Mouse (Mus musculus): ENCODE data around the gene Ccin. TPM values are rescaled to one million over a fixed set of nuclear protein-coding genes. Genes with fewer than 3 reads are reported as not detected.

The Ccin gene
- polyA plus RNA-seq, 1 experiment, result 0.40 TPM

DNA sequence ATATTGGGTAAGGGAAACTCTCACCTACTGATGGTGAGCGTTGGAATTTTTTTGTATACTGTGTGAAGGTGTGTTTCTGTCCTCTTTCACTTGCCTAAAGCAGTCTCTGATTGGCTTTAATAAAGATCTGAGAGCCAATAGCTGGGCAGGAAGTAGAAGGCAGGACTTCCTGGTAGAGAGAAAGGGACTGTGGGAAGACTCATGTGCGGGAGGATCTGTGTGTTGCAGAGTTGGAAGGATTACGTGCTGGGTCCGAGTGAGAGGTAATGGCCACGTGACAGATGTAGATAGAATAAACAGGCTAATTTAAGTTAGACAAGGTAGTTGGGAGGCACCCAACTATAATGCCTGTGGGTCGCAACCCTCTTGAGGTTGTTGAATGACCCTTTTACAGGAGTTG is 20.3 kb downstream of the Ccin start:
- DNase-seq (ENCODE audit: low read depth), result no peak
- TF ChIP-seq POLR2A (IDR thresholded peaks at IDR 0.05; ENCODE audit: borderline replicate concordance, extremely low read depth, insufficient read depth, insufficient read length, poor library complexity, severe bottlenecking), result no peak
- no peak for TF ChIP-seq CTCF (IDR thresholded peaks at IDR 0.05; ENCODE audit: borderline replicate concordance, extremely low read depth, insufficient read depth, insufficient read length)

DNA sequence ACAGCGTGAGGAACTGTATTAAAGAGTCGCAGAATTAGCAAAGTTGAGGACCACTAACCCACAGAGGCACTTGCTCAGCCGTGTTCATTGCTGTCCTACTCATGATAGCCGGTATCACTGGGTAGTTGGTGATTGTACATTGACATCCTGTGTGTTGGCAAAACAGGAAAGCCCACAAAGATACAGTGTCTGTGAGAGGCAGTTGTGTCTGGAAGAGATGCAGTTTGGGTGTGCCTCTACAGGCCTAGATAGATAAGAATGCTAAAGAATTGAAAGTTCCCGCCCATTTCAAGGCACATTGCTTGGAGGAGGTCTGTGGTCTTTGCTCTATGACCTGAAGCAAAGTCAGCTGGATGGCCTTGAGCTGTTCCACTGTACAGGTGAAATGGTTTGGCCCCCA is 20.8 kb downstream of the Ccin start, which contains the start of gene Clta:
TSS of gene Clta (plus strand) at position 327 of the 400 bp plus-strand sequence.
- no peak for DNase-seq (ENCODE audit: low read depth)
- TF ChIP-seq POLR2A (IDR thresholded peaks at IDR 0.05; ENCODE audit: borderline replicate concordance, extremely low read depth, insufficient read depth, insufficient read length, poor library complexity, severe bottlenecking), result no peak
- TF ChIP-seq CTCF (IDR thresholded peaks at IDR 0.05; ENCODE audit: borderline replicate concordance, extremely low read depth, insufficient read depth, insufficient read length), result no peak

DNA sequence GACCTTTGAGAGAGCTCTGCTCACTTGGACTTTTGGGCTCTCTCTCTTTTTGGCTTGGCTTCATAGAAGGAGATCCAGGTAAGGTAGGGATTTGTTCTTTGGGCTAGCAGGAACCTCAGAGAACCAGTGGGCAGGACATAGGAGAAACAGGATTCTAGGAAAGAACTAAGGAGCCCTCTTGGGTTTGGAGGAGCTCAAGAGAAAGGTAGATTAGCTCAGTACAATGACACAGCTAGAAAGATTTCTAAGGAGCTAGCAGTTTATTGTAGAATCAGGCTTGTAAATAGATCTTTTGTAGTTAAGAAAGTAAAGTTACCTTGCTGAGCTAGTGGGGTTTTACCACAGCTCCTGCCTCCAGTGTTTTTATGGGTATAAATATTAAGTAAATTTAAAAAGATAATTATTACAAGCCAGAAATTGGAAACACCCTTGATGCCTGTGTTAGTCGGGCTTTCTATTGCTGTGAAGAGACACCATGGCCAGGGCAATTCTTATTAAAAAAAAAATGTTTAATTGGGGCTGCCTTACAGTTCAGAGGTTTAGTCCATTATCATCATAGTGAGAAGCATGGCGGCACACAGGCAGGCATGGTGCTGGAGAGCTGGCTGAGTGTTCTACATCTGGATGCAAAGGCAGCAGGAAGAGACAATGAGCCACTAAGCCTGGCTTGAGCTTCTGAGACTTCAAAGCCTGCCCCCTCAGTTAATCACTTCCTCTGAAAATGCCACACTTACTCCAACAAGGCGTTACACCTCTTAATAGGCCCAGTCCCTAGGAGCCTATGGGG is 21.5 kb downstream of the Ccin start:
- no peak for TF ChIP-seq CTCF (IDR thresholded peaks at IDR 0.05; ENCODE audit: borderline replicate concordance, extremely low read depth, insufficient read depth, insufficient read length)
- no peak for TF ChIP-seq POLR2A (IDR thresholded peaks at IDR 0.05; ENCODE audit: borderline replicate concordance, extremely low read depth, insufficient read depth, insufficient read length, poor library complexity, severe bottlenecking)
- DNase-seq (ENCODE audit: low read depth), result no peak

DNA sequence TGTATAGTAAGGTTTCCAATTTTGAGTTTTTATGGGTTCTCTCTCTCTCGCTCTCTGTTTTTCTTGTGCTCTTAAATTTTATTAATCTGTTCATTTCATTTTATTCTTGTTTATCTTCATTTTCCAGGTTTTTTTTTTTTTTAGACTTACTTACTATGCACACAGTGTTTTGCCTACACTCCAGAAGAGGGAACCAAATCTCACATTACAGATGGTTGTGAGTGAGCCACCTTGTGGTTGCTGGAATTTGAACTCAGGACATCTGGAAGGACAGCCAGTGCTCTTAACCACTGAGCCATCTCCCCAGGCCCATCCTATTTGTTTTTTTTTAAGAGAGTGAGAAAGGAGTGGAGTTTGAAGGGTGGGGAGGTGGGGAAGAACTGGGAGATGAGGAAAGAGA is 26.9 kb downstream of the Ccin start:
- no peak for TF ChIP-seq POLR2A (IDR thresholded peaks at IDR 0.05; ENCODE audit: borderline replicate concordance, extremely low read depth, insufficient read depth, insufficient read length, poor library complexity, severe bottlenecking)
- TF ChIP-seq CTCF (IDR thresholded peaks at IDR 0.05; ENCODE audit: borderline replicate concordance, extremely low read depth, insufficient read depth, insufficient read length), result no peak
- DNase-seq (ENCODE audit: low read depth), result no peak

DNA sequence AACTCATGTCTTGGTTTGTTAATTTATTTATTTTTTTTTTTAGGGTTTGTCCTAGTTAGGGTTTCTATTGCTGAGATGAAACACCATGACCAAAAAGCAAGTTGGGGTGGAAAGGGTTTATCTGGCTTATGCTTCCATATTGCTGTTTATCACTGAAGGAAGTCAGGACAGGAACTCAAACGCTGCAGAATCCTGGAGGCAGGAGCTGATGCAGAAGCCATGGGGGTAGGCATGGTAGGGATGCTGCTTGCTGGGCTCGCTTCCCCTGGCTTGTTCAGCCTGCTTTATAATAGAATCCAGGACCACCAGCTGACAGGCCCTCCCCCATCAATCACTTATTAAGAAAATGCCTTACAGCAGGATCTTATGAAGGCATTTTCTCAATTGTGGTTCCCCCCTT is 27.6 kb downstream of the Ccin start:
- TF ChIP-seq POLR2A (IDR thresholded peaks at IDR 0.05; ENCODE audit: borderline replicate concordance, extremely low read depth, insufficient read depth, insufficient read length, poor library complexity, severe bottlenecking) (no peak), CTCF (IDR thresholded peaks at IDR 0.05; ENCODE audit: borderline replicate concordance, extremely low read depth, insufficient read depth, insufficient read length) (no peak)
- no peak for DNase-seq (ENCODE audit: low read depth)

DNA sequence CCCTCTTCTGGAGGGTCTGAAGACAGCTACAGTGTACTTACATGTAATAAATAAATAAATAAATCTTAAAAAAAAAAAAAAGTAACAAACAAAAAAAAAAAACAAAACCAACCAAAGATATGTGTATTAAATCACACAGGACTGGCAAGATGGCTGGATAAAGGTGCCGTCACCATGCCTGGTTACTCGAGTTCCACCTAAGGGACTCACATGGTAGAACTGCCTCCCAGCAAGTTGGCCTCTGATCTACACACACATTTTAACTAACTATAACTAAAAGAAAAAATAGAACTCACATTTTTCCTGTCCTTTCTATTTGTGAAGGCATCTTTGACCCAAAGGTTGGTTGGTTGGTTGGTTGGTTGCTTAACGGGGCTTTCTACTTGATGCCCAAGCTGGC is 28.5 kb downstream of the Ccin start:
- DNase-seq (ENCODE audit: low read depth), result no peak

DNA sequence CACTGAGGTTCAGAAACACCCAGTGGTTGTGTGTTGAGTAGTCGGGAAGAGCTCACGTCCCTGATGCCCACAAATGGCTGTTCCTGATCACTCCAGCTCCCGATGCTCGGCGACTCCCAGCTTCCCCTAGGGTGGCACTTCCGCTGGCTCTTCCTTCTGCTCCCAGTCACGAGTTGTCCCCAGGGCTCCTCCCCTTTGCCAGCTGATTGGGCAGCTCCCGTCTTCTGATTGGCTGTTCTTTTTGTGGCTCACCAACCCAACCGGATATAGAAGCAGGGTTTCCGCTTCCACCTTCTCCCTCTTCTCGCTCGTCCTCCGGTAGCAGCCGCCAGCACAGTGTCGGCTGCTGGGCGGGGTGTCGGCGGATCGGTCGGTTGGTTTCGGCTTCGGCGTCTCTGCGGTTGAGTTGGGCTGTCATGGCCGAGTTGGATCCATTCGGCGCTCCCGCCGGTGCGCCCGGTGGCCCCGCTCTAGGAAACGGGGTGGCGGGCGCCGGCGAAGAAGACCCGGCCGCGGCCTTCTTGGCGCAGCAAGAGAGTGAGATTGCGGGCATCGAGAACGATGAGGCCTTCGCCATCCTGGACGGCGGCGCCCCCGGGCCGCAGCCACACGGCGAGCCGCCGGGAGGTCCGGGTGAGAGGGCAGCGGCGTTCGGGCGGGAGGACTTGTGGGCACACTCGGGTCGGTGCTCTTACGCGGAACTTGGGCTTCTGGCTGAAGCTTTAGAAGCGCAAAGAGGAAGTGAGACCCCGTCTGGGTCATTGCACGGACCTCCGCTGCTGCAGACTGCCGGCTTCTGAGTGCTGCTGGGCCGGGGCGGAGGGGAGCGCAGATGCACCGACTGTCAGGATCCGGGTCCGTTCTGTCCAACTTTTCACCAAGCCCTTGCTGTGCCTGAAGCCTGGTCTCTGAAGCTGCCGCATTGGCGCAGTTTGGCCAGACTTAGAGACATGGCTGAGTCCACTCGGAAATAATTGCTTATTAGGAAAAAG is 29.4 kb downstream of the Ccin start:
- DNase-seq (ENCODE audit: low read depth), result peak; percentile 99
- TF ChIP-seq CTCF (IDR thresholded peaks at IDR 0.05; ENCODE audit: borderline replicate concordance, extremely low read depth, insufficient read depth, insufficient read length), result no peak
- peak; percentile 69; the same call in 1 of the 2 replicates for TF ChIP-seq POLR2A (IDR thresholded peaks at IDR 0.05; ENCODE audit: borderline replicate concordance, extremely low read depth, insufficient read depth, insufficient read length, poor library complexity, severe bottlenecking)

More for the DNA sequence above, 28.5 kb downstream of the Ccin start:
- no peak for TF ChIP-seq POLR2A (IDR thresholded peaks at IDR 0.05; ENCODE audit: borderline replicate concordance, extremely low read depth, insufficient read depth, insufficient read length, poor library complexity, severe bottlenecking)
- TF ChIP-seq CTCF (IDR thresholded peaks at IDR 0.05; ENCODE audit: borderline replicate concordance, extremely low read depth, insufficient read depth, insufficient read length), result no peak

DNA sequence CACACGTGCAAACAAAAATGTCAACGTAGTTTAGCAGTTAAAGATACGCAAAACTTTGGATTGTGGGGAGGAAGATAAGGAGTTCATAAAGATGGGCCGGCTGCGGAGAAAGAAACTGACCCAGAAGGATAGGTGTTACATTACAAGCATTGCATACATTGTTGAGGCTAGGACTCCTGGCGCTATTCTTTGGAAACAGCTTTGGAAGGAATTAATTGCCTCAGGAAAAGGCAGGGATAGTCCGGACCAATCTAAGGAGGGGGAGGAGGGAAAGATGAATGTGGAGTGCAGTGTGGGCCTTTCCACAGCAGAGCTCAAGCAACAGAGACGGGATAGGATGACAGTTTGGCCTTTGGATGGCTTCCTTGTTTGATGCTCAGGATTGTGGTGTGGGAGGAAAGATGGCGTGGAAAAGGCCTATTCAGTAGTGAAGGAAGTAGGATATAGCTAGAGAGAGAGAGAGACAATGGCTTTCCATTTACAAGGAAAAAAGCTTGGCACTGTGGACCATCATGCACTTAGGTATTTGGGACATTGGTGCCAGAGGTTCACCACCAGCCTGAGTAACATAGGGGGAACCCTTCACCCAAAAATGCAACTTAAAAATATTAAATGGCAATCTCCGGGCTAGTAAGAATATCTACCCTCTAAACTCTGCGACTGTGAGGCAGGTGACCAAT is 30.2 kb downstream of the Ccin start:
- TF ChIP-seq CTCF (IDR thresholded peaks at IDR 0.05; ENCODE audit: borderline replicate concordance, extremely low read depth, insufficient read depth, insufficient read length), result no peak
- TF ChIP-seq POLR2A (IDR thresholded peaks at IDR 0.05; ENCODE audit: borderline replicate concordance, extremely low read depth, insufficient read depth, insufficient read length, poor library complexity, severe bottlenecking), result no peak
- no peak for DNase-seq (ENCODE audit: low read depth)

DNA sequence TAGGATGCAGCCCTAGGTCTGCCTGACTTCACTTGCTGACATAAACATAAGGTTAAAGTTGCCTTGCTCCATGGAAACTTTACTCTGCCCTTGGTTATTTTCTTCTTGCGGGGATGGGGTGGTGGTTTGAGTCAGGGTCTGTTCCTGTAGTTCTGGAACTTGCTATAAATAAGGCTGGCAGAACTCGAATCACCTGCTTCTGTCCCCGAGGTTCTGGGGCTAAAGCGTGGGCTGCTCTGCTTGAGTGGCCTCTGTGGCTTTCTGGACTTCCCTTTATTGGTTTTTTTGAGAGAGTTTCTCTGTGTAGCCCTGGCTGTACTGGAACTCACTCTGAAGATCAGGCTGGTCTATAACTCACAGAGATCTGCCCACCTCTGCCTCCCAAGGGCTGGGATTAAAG is 32.8 kb downstream of the Ccin start:
- DNase-seq (ENCODE audit: low read depth), result no peak
- TF ChIP-seq POLR2A (IDR thresholded peaks at IDR 0.05; ENCODE audit: borderline replicate concordance, extremely low read depth, insufficient read depth, insufficient read length, poor library complexity, severe bottlenecking), result no peak
- no peak for TF ChIP-seq CTCF (IDR thresholded peaks at IDR 0.05; ENCODE audit: borderline replicate concordance, extremely low read depth, insufficient read depth, insufficient read length)

DNA sequence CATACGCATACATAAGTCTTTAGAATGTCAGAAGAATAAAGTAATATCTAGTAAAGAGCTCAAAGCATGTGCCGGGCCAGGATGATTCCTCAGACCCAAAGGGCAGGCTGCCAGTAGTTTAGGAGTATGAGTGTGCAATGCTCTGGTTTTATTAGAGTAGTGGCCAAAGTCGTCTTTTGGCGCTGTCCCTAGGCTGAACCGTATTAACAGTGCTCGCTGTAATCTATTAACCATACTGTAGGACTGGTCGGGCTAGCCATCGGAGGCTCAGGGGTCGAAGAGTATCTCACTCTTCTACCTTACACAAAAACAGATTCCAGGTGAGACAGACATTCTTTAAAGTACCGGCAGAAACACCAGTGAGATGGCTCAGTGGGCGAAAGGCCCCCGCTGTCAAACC is 33.5 kb downstream of the Ccin start:
- TF ChIP-seq CTCF (IDR thresholded peaks at IDR 0.05; ENCODE audit: borderline replicate concordance, extremely low read depth, insufficient read depth, insufficient read length), result no peak
- no peak for TF ChIP-seq POLR2A (IDR thresholded peaks at IDR 0.05; ENCODE audit: borderline replicate concordance, extremely low read depth, insufficient read depth, insufficient read length, poor library complexity, severe bottlenecking)
- no peak for DNase-seq (ENCODE audit: low read depth)

DNA sequence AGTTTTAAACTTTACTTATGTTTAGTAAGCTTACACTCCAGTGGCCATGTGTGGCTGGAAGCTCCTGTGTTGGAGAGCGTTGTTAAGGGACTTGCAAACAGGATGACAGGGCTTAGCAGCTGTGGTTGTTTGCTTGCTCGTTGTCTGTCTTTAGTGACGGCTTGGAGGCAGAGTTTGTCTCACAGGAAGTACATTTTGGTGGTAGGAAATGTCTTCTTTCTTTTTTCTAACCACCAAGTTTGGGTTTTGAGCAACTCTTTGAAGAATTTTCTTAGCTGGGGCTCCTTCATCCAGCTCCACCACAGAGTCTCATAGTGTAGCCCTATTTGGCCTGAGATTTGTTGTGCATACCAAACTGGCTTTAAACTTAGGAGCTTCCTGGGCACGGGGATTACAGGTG is 39.0 kb downstream of the Ccin start:
- no peak for TF ChIP-seq CTCF (IDR thresholded peaks at IDR 0.05; ENCODE audit: borderline replicate concordance, extremely low read depth, insufficient read depth, insufficient read length)
- TF ChIP-seq POLR2A (IDR thresholded peaks at IDR 0.05; ENCODE audit: borderline replicate concordance, extremely low read depth, insufficient read depth, insufficient read length, poor library complexity, severe bottlenecking), result no peak
- no peak for DNase-seq (ENCODE audit: low read depth)

All from brain, embryonic 14.5 days (tissue).